Mouse (Mus musculus): ENCODE results near the gene Susd2. TPM values are rescaled to one million over a fixed set of nuclear protein-coding genes. Genes with fewer than 3 reads are reported as not detected.

Gene Susd2
- polyA plus RNA-seq, 1 experiment from 2014 or later, result 1.5 TPM

DNA sequence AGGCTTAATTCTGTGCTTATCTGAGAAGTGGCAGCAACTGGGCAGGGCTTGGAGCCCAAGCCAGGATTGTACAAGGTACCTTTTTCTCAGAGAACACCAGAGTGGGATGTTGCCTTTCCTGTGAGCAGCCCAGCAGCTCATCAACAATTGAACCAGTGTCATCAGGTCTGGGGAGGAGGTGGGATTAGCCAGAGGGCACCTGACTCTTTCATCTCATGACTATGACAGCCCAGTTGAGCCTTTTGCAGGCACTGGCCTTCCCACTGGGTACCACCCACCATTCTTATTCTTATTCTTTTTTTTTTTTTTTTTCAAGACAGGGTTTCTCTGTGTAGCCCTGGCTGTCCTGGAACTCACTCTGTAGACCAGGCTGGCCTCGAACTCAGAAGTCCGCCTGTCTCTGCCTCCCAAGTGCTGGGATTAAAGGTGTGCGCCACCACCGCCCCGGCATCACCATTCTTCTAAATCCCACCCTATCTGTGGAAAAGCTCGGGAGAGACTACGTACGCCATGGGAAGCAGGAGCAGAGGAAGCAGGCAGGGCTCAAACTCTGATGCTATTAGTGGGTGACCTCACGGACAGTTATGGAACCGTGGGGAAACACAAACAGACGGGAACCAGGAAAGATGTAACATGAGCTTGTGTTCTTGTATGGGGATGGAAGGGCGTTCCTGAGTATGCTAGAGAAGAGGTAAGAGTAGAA lies 7.6 kb downstream of the Susd2 start:
- Histone ChIP-seq H3K4me1 (replicated peaks; ENCODE audit: control insufficient read depth, insufficient read depth, low read length) (no peaks in the 10 kb centered on the region), H3K27ac (ENCODE audit: low read depth, low read length) (no peak overlapping the region), H3K4me2 (no peak overlapping the region), H3K9ac (ENCODE audit: low read depth, low read length) (no peak overlapping the region), H3K4me3 (ENCODE audit: low read depth, low read length) (no peak overlapping the region), H3K36me3 (ENCODE audit: control insufficient read depth, insufficient read depth, low read length) (no peaks in the 10 kb centered on the region), H3K27me3 (replicated peaks; ENCODE audit: control insufficient read depth, insufficient read depth, low read length) (no peaks in the 10 kb centered on the region; the same call in 1 of the 2 replicates), H3K9me3 (ENCODE audit: control insufficient read depth, low read length) (no peaks in the 10 kb centered on the region)
- ATAC-seq (replicated peaks; ENCODE audit: low FRiP score), result no peak
- no peak for DNase-seq (ENCODE audit: low spot score)
- WGBS, result 87% methylated on average over 12 of the region's 12 CpGs

DNA sequence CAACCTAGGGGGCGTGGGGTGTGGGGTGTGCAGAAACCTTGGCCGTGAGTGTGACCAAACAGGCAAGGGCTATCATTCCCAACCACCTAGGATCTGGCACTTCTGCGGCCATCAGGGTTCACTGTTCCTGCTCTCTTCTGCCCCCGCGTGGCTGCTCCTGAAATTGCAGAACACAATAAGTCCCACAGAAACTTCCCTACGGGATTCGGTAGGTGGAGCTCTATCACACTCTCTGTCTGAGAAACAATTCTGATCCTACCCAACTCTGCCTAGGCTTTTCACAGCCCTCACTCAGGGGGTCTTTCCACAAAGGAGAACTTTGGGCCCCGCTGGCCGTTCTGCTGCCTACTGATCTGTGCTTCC lies 8.1 kb downstream of the Susd2 start:
- ATAC-seq (replicated peaks; ENCODE audit: low FRiP score), result no peak; the same call in 1 of the 2 replicates
- H3K36me3 ChIP-seq (ENCODE audit: control insufficient read depth, insufficient read depth, low read length), result no peaks in the 10 kb centered on the region
- no peak overlapping the region for H3K4me2 ChIP-seq
- H3K4me1 ChIP-seq (replicated peaks; ENCODE audit: control insufficient read depth, insufficient read depth, low read length), result no peaks in the 10 kb centered on the region
- 2% methylated on average over 9 of the region's 9 CpGs for WGBS
- no peak overlapping the region for H3K4me3 ChIP-seq (ENCODE audit: low read depth, low read length)
- DNase-seq (ENCODE audit: low spot score), result peak; percentile 75
- no peaks in the 10 kb centered on the region for H3K9me3 ChIP-seq (ENCODE audit: control insufficient read depth, low read length)
- H3K27ac ChIP-seq (ENCODE audit: low read depth, low read length), result no peak overlapping the region
- H3K27me3 ChIP-seq (replicated peaks; ENCODE audit: control insufficient read depth, insufficient read depth, low read length), result no peaks in the 10 kb centered on the region; the same call in 1 of the 2 replicates
- H3K9ac ChIP-seq (ENCODE audit: low read depth, low read length), result no peak overlapping the region

GRCm38 (mm10) chr10:75635019-75635692 lies 8.7 kb downstream of the Susd2 start:
- Histone ChIP-seq H3K27ac (ENCODE audit: low read depth, low read length) (no peak overlapping the region), H3K9me3 (ENCODE audit: control insufficient read depth, low read length) (no peaks in the 10 kb centered on the region), H3K4me3 (ENCODE audit: low read depth, low read length) (no peak overlapping the region), H3K27me3 (replicated peaks; ENCODE audit: control insufficient read depth, insufficient read depth, low read length) (no peaks in the 10 kb centered on the region; the same call in 1 of the 2 replicates), H3K36me3 (ENCODE audit: control insufficient read depth, insufficient read depth, low read length) (no peaks in the 10 kb centered on the region), H3K9ac (ENCODE audit: low read depth, low read length) (no peak overlapping the region), H3K4me2 (no peak overlapping the region), H3K4me1 (replicated peaks; ENCODE audit: control insufficient read depth, insufficient read depth, low read length) (no peaks in the 10 kb centered on the region)
- 68% methylated on average over 14 of the region's 14 CpGs for whole genome bisulfite sequencing
- DNase-seq (ENCODE audit: low spot score) (no peak), ATAC-seq (replicated peaks; ENCODE audit: low FRiP score) (no peak)

- no peaks in the 10 kb centered on the region for H3K4me1 ChIP-seq (replicated peaks; ENCODE audit: control insufficient read depth, insufficient read depth, low read length)
- no peak for ATAC-seq (replicated peaks; ENCODE audit: low FRiP score)
- H3K36me3 ChIP-seq (ENCODE audit: control insufficient read depth, insufficient read depth, low read length), result no peaks in the 10 kb centered on the region
- no peak overlapping the region for H3K9ac ChIP-seq (ENCODE audit: low read depth, low read length)
- no peak overlapping the region for H3K4me2 ChIP-seq
- no peaks in the 10 kb centered on the region for H3K9me3 ChIP-seq (ENCODE audit: control insufficient read depth, low read length)
- no peaks in the 10 kb centered on the region; the same call in 1 of the 2 replicates for H3K27me3 ChIP-seq (replicated peaks; ENCODE audit: control insufficient read depth, insufficient read depth, low read length)
- H3K27ac ChIP-seq (ENCODE audit: low read depth, low read length), result no peak overlapping the region
- DNase-seq (ENCODE audit: low spot score), result no peak
- 87% methylated on average over 8 of the region's 8 CpGs for WGBS
- no peak overlapping the region for H3K4me3 ChIP-seq (ENCODE audit: low read depth, low read length)
These were observed 9.2 kb downstream of the Susd2 start for GRCm38 (mm10) chr10:75634610-75635009.

DNA sequence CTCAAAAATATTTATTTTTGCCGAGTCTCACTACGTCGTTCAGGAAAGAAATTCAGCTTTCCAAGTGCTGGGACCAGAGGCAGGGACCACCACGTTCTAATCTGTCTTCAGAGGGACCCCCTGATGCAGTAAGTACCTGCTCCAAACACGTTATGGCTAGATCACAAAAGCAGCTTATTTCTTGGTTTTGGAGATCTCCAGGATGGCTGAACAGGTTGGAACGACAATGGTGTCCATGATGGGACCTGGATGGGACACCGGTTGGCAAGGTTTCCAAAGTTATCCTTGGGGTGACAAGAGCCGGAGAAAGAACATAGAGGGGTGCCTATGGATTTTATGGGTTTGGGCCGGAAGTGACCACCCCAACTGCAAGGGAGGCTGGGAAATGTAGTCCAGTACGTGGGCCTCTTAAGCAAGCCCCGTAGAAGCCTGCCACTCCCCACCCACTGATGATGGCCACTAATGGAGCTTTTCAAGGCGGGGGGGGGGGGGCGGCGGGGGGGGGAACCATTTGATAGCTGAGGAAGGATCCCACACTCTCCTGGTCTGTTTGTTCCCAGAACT lies 10.2 kb downstream of the Susd2 start:
- no peak for ATAC-seq (replicated peaks; ENCODE audit: low FRiP score)
- H3K4me3 ChIP-seq (ENCODE audit: low read depth, low read length), result no peak overlapping the region

DNA sequence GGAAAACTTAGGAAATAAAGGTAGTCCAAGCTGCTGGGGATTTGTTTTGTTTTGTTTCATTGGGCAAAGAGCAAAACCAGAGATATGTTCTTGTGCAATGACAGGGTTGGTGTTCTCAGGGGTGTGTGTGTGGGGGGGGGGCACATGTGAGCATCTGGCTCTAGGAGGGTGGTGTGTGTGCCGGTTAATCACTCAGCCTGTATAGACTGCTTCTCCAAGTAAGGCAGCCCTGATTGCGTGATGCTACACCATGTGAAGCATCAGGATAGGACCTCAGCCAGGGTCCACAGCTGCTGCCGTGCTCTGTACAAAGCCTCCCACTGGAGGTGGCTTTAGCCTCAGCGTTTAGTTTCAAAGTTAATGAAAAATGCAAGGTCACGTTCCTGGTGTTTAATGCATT lies 10.8 kb downstream of the Susd2 start:
- DNase-seq (ENCODE audit: low spot score), result no peak
- H3K27me3 ChIP-seq (replicated peaks; ENCODE audit: control insufficient read depth, insufficient read depth, low read length), result no peaks in the 10 kb centered on the region; the same call in 1 of the 2 replicates
- 80% methylated on average over 5 of the region's 5 CpGs for whole genome bisulfite sequencing
- no peak overlapping the region for H3K27ac ChIP-seq (ENCODE audit: low read depth, low read length)
- no peaks in the 10 kb centered on the region for H3K4me1 ChIP-seq (replicated peaks; ENCODE audit: control insufficient read depth, insufficient read depth, low read length)
- no peak for ATAC-seq (replicated peaks; ENCODE audit: low FRiP score)
- H3K9me3 ChIP-seq (ENCODE audit: control insufficient read depth, low read length), result no peaks in the 10 kb centered on the region
- H3K4me2 ChIP-seq, result no peak overlapping the region
- no peaks in the 10 kb centered on the region for H3K36me3 ChIP-seq (ENCODE audit: control insufficient read depth, insufficient read depth, low read length)
- no peak overlapping the region for H3K4me3 ChIP-seq (ENCODE audit: low read depth, low read length)
- H3K9ac ChIP-seq (ENCODE audit: low read depth, low read length), result no peak overlapping the region

More for the DNA sequence above, 10.2 kb downstream of the Susd2 start:
- no peaks in the 10 kb centered on the region for H3K36me3 ChIP-seq (ENCODE audit: control insufficient read depth, insufficient read depth, low read length)
- no peak overlapping the region for H3K4me2 ChIP-seq
- H3K27me3 ChIP-seq (replicated peaks; ENCODE audit: control insufficient read depth, insufficient read depth, low read length), result no peaks in the 10 kb centered on the region; the same call in 1 of the 2 replicates
- H3K27ac ChIP-seq (ENCODE audit: low read depth, low read length), result no peak overlapping the region
- no peaks in the 10 kb centered on the region for H3K9me3 ChIP-seq (ENCODE audit: control insufficient read depth, low read length)
- H3K9ac ChIP-seq (ENCODE audit: low read depth, low read length), result no peak overlapping the region
- no peaks in the 10 kb centered on the region for H3K4me1 ChIP-seq (replicated peaks; ENCODE audit: control insufficient read depth, insufficient read depth, low read length)
- DNase-seq (ENCODE audit: low spot score), result no peak
- 81% methylated on average over 12 of the region's 14 CpGs for WGBS

DNA sequence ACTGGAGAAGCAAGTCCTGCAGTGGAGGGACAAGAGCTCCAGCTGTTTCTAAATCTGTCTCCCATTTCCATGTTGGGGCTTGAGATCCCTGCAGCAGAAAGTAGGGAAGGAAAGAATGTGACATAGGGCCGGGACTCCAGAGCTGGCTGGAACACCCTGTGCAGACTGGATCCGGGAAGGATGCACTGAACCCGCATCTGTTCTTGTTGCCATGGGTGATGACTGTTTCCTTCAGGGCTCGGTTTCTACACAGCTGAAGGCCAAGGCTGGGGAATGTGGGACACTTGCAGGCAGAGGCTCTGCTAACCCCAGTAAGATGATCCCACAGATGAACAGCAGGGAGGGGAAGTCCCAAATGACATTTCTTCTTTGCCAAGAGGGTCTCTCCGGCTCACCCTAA lies 11.2 kb downstream of the Susd2 start:
- no peak overlapping the region for H3K9ac ChIP-seq (ENCODE audit: low read depth, low read length)
- no peaks in the 10 kb centered on the region for H3K36me3 ChIP-seq (ENCODE audit: control insufficient read depth, insufficient read depth, low read length)
- 66% methylated on average over 5 of the region's 5 CpGs for WGBS
- H3K27me3 ChIP-seq (replicated peaks; ENCODE audit: control insufficient read depth, insufficient read depth, low read length), result no peaks in the 10 kb centered on the region; the same call in 1 of the 2 replicates
- DNase-seq (ENCODE audit: low spot score) (no peak), ATAC-seq (replicated peaks; ENCODE audit: low FRiP score) (no peak)
- no peak overlapping the region for H3K4me3 ChIP-seq (ENCODE audit: low read depth, low read length)
- no peaks in the 10 kb centered on the region for H3K4me1 ChIP-seq (replicated peaks; ENCODE audit: control insufficient read depth, insufficient read depth, low read length)
- no peaks in the 10 kb centered on the region for H3K9me3 ChIP-seq (ENCODE audit: control insufficient read depth, low read length)
- no peak overlapping the region for H3K27ac ChIP-seq (ENCODE audit: low read depth, low read length)
- no peak overlapping the region for H3K4me2 ChIP-seq

- no peak overlapping the region for H3K27ac ChIP-seq (ENCODE audit: low read depth, low read length)
- H3K27me3 ChIP-seq (replicated peaks; ENCODE audit: control insufficient read depth, insufficient read depth, low read length), result no peaks in the 10 kb centered on the region
- no peak overlapping the region for H3K9ac ChIP-seq (ENCODE audit: low read depth, low read length)
- ATAC-seq (replicated peaks; ENCODE audit: low FRiP score) (no peak), DNase-seq (ENCODE audit: low spot score) (no peak)
- no peaks in the 10 kb centered on the region for H3K9me3 ChIP-seq (ENCODE audit: control insufficient read depth, low read length)
- H3K4me1 ChIP-seq (replicated peaks; ENCODE audit: control insufficient read depth, insufficient read depth, low read length), result no peaks in the 10 kb centered on the region
- H3K4me2 ChIP-seq, result no peak overlapping the region
- 83% methylated on average over 3 of the region's 3 CpGs for WGBS
- H3K36me3 ChIP-seq (ENCODE audit: control insufficient read depth, insufficient read depth, low read length), result no peaks in the 10 kb centered on the region
- no peak overlapping the region for H3K4me3 ChIP-seq (ENCODE audit: low read depth, low read length)
These were observed 16.3 kb downstream of the Susd2 start for GRCm38 (mm10) chr10:75627490-75627889.

Data from liver, embryonic 11.5 days (tissue).